Mouse (Mus musculus) neural tube, embryonic 13.5 days (tissue): ENCODE results near the gene Flcn. TPM values are rescaled to one million over a fixed set of nuclear protein-coding genes. Genes with fewer than 3 reads are reported as not detected.

Source experiments
- ATAC-seq: fragments of 200-750 bp; cut with Nextera tagmentation; 2 replicates; pipeline ENCODE4 v1.8.0; 2017; ENCODE audit warnings: low read depth, mild to moderate bottlenecking, moderate TSS enrichment, moderate library complexity
- H3K27ac ChIP-seq: fragments of 300-500 bp; sonication (generic); replicated peaks from 2 replicates; pipeline ENCODE4 v1.5.1; 2015; ENCODE audit warnings: moderate library complexity, mild to moderate bottlenecking, inconsistent platforms
- H3K27me3 ChIP-seq: fragments of 300-500 bp; sonication (generic); 2 replicates; pipeline ENCODE4 v1.6.1; 2015; ENCODE audit warnings: mild to moderate bottlenecking, inconsistent platforms
- H3K36me3 ChIP-seq: fragments of 300-500 bp; sonication (generic); 2 replicates; pipeline ENCODE4 v1.6.1; 2015; ENCODE audit warnings: mild to moderate bottlenecking, inconsistent platforms
- H3K4me1 ChIP-seq: fragments of 300-500 bp; sonication (generic); replicated peaks from 2 replicates; pipeline ENCODE4 v1.6.1; 2015; ENCODE audit warnings: inconsistent platforms
- H3K4me2 ChIP-seq: fragments of 300-500 bp; sonication (generic); 2 replicates; pipeline ENCODE4 v1.6.1; 2015; ENCODE audit warnings: inconsistent platforms, mild to moderate bottlenecking, moderate library complexity
- H3K4me3 ChIP-seq: fragments of 300-500 bp; sonication (generic); 2 replicates; pipeline ENCODE4 v1.5.1; 2015; ENCODE audit warnings: mild to moderate bottlenecking, inconsistent platforms
- H3K9ac ChIP-seq: fragments of 300-500 bp; sonication (generic); 2 replicates; pipeline ENCODE4 v1.6.1; 2015; ENCODE audit warnings: moderate library complexity, mild to moderate bottlenecking, inconsistent platforms
- H3K9me3 ChIP-seq: fragments of 300-500 bp; sonication (generic); 2 replicates; pipeline ENCODE4 v1.6.1; 2016; ENCODE audit warnings: inconsistent platforms
- WGBS: fragments of 180-500 bp; shearing (Covaris S2); methylation state at CpG from one replicate; pipeline ENCODE4 v1.1.7; 2015; 5-methylcytosine and 5-hydroxymethylcytosine counted together
- polyA plus RNA-seq: library from polyadenylated mRNA; unstranded; fragments of >200 nt; fragmentation: Nextera tagmentation; extraction: Ambion mirVana; gene quantifications from 2 replicates; pipeline ENCODE4 v1.2.1, GENCODE M21; 2015

Flcn gene
- polyA plus RNA-seq, 1 experiment from 2014 or later, result 35.0 TPM

DNA sequence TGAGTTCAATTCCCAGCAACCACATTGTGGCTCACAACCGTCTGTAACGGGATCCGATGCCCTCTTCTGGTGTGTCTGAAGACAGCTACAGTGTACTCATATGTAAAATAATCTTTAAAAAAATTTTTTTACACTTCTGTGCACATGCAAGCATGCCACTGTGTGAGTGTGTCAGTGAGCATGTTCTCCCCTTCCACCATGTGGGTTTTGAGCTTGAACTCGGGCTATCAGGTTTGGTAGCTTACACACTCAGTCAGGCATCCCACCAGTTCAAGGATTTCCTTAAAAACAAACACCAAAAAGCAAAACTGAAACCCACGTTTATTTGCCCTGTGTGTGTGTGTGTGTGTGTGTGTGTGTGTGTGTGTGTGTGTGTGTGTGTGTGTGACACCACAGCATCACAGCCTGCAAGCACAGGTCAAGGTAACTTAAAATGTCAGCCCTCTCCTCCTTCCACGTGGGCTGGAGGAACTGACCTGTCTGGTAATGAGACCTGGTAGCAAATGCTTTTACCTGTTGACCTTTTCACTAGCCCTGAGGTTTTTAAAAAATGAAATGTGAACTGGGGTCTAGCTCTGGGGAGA is 5.8 kb upstream of the Flcn start:
- no peak for ATAC-seq
- WGBS, result 91% methylated on average over 6 of the region's 6 CpGs
- H3K27ac ChIP-seq, result no peak overlapping the region
- H3K9me3 ChIP-seq, result no peaks in the 10 kb centered on the region
- H3K27me3 ChIP-seq, result no peaks in the 10 kb centered on the region
- no peak overlapping the region for H3K4me2 ChIP-seq
- H3K9ac ChIP-seq, result no peak overlapping the region
- H3K4me1 ChIP-seq, result peaks cover 4% of the 10 kb centered on the region; the same call in 1 of the 2 replicates
- no peak overlapping the region for H3K4me3 ChIP-seq
- H3K36me3 ChIP-seq, result peaks cover 52% of the 10 kb centered on the region

DNA sequence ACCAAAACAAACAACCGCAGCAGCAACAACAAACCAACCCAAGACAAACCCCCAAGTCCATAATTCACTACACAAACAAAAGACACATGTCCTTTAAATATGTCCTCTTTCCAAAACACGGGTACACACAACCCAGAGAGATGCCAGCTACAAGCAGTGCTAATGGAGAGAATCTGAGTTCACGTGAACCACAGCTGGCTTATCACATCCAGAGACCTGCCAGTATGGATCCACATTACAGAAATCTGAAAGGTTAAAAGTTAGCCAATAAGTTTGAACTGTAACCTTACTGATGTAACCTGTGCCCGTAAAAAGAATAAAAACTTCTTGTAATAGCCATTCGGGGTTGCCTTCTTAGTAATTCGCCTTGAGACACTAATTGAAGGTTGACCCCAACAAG is 5.1 kb upstream of the Flcn start:
- Histone ChIP-seq H3K36me3 (peaks cover 46% of the 10 kb centered on the region), H3K4me3 (no peak overlapping the region), H3K4me2 (no peak overlapping the region), H3K9me3 (no peaks in the 10 kb centered on the region), H3K27ac (no peak overlapping the region), H3K9ac (no peak overlapping the region), H3K27me3 (no peaks in the 10 kb centered on the region), H3K4me1 (peaks cover 5% of the 10 kb centered on the region; the same call in 1 of the 2 replicates)
- 88% methylated on average over 6 of the region's 6 CpGs for WGBS
- no peak for ATAC-seq

DNA sequence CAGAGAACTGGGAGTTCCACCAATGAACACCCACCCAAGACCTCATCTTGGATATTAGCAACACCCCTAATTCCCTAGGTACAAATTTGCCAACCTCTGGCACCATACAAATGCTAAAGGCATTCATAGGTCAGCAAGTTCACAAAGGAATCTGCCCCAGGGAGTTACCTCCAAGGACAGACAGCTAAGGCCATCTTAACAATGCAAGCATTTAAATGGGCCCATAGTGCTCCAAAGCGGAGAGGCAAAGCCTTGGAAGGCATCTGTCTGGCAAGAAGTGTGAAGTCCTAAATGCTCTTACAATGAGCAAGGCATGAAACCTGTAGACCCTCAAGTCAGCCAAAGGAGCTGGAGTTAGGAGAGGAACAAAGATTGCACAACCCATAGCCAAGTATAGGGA is 4.5 kb upstream of the Flcn start:
- Histone ChIP-seq H3K36me3 (peaks cover 40% of the 10 kb centered on the region), H3K4me1 (peaks cover 5% of the 10 kb centered on the region; the same call in 1 of the 2 replicates), H3K4me2 (no peak overlapping the region), H3K27me3 (no peaks in the 10 kb centered on the region), H3K9me3 (no peaks in the 10 kb centered on the region), H3K27ac (no peak overlapping the region), H3K9ac (no peak overlapping the region), H3K4me3 (no peak overlapping the region)
- WGBS, result 70% methylated on average over 1 of the region's 1 CpGs
- ATAC-seq, result no peak

DNA sequence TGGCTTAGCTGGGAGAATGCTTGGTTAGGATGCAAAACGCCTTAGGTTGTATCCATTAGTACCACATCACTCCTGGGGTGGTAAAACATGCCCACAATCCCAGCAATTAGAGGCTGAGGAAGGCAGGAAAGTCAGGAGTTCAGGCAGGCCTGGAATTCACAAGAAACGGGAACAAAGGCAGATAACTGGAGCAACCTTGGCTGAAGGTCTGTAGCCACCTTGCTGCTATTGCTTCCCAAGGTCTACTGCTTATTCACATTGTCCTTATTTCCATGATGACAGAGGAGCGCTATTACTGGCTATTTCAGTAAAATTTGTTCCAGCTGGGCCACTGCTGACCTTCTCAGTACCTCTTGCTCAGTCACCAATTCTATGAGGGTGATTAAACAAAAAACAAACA is 3.5 kb upstream of the Flcn start:
- no peak overlapping the region for H3K4me2 ChIP-seq

DNA sequence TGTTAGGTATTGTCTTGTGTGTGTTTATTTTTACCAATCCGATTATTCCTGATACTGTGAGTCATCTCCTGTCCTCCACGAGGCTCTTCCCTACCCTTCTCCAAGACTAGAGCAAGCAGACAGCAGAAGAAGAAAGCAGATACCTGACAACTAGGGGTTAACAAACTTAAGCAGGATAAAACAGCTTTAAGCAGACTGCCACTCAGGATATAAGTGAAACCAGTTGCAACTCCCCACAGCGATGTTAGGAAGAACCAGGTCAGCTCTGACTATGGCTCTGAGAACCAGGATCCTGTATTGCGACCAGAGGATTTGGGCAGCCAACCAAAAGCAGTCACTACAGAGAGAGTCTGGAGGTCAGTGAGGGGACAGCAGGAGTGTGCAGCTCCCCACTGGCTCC is 1.4 kb upstream of the Flcn start:
- Histone ChIP-seq H3K9ac (no peak overlapping the region; the same call in 1 of the 2 replicates), H3K27me3 (no peaks in the 10 kb centered on the region), H3K27ac (no peak overlapping the region), H3K4me1 (peaks cover 20% of the 10 kb centered on the region), H3K36me3 (peaks cover 27% of the 10 kb centered on the region), H3K9me3 (no peaks in the 10 kb centered on the region), H3K4me2 (no peak overlapping the region), H3K4me3 (no peak overlapping the region)
- no peak for ATAC-seq
- 78% methylated on average over 4 of the region's 4 CpGs for WGBS

More for the DNA sequence above, 3.5 kb upstream of the Flcn start:
- Histone ChIP-seq H3K27me3 (no peaks in the 10 kb centered on the region), H3K4me3 (no peak overlapping the region), H3K27ac (no peak overlapping the region), H3K4me1 (peaks cover 15% of the 10 kb centered on the region), H3K9me3 (no peaks in the 10 kb centered on the region), H3K36me3 (peaks cover 30% of the 10 kb centered on the region), H3K9ac (no peak overlapping the region)
- WGBS, result 64% methylated on average over 3 of the region's 3 CpGs
- ATAC-seq, result no peak

DNA sequence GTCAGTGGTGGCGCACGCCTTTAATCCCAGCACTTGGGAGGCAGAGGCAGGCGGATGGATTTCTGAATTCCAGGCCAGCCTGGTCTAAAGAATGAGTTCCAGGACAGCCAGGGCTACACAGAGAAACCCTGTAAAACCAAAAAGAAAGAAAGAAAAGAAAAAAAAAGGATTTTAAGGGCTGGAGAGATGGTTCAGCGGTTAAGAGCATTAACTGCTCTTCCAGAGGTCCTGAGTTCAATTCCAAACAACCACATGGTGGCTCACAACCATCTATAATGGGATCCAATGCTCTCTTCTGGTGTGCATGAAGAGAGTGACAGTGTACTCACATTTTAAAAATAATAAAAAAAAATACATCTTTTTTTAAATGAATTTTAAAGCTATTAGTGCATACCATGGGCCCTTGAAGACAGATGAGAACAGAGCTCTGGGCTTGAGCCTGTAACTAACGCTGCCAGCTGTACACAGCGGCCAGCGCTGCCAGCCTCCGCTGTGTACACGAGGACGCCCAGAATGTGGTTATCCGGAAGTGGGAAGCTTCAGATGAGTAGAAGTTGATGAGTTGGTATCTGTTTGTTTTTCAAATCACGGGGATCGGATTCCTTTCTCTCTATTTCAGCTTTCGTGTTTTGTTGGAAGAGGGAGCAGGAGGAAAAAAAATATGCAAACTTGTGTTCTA is 803 bp upstream of the Flcn start:
- no peaks in the 10 kb centered on the region for H3K9me3 ChIP-seq
- peak; percentile 3; the same call in 1 of the 2 replicates for ATAC-seq

DNA sequence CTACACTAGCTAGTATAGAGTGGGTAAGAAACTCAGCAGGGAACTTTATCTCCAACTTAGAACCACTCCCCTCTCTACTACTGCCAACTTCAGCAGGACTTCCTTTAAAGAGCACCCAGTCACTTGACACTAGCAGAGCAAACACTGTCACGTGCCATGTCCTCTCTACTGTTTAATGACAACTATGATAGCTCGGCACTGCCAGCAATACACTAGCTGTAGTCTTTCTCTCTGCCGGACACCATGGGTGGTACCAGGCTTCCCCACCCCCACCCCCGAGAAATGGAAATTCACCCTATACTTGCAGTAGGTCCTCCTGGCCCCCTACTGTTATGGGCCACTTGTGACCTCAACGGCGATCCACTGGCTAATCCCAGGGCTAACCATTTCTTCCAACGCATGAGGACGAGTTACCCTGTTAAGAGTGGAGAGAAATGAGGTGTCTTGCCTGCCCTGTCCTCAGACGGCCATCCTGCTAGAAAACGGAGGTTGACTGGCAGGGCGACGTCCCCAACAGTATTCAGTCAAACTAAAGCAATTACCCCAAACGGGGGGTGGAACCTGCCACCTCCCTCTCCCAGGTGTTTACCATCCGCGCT is 646 bp downstream of the Flcn start:
- Histone ChIP-seq H3K36me3 (peaks cover 37% of the 10 kb centered on the region), H3K27ac (peak overlapping the region; percentile 98), H3K9me3 (no peaks in the 10 kb centered on the region), H3K4me3 (peak overlapping the region; percentile 63), H3K4me1 (peaks cover 20% of the 10 kb centered on the region), H3K9ac (peak overlapping the region; percentile 88), H3K4me2 (peak overlapping the region; percentile 84), H3K27me3 (no peaks in the 10 kb centered on the region)
- peak; percentile 6 for ATAC-seq
- WGBS, result under 1% methylated on average over 15 of the region's 15 CpGs

More for the DNA sequence above, 803 bp upstream of the Flcn start:
- 66% methylated on average over 14 of the region's 14 CpGs for WGBS
- Histone ChIP-seq H3K36me3 (peaks cover 27% of the 10 kb centered on the region), H3K27ac (peak overlapping the region; percentile 98), H3K4me2 (peak overlapping the region; percentile 84), H3K4me3 (peak overlapping the region; percentile 63), H3K27me3 (no peaks in the 10 kb centered on the region), H3K9ac (peak overlapping the region; percentile 88), H3K4me1 (peaks cover 20% of the 10 kb centered on the region)

DNA sequence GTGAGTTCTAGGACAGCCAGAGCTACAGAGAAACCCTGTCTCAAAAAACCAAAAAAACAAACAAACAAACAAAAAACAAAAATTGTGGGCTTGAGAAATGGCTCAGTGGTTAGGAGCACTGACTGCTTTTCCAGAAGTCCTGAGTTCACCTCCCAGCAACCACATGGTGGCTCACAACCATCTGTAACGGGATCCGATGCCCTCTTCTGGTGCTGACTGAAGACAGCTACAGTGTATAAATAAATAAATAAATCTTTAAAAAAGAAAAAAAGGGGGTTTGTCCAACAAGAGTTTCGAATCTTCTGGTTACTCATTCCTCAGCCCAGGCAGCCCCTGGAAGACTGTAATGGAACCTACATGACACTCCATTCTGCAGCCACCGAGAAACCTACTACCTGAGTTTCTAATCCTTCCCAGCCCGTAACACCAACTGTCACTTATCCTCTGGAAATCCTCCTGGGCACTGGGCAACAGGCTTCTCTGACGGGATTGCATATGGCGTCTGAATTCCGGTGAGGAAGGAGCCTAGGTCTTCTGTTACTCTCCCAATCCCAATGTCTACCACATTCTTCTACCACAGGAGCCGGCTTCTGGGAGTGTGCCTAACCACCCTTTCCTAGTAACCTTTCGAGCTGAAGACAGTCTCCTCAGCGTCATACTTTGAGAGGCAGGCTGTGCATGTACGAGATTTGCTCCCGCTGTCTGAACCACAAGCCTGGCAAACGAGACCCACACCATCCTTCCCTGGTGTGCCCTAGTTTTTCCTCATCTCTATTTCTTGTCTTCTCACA is 1.5 kb downstream of the Flcn start:
- H3K4me2 ChIP-seq, result peak overlapping the region; percentile 84
- H3K4me3 ChIP-seq, result peak overlapping the region; percentile 63
- H3K27ac ChIP-seq, result no peak overlapping the region
- 71% methylated on average over 14 of the region's 14 CpGs for WGBS
- no peaks in the 10 kb centered on the region for H3K27me3 ChIP-seq
- H3K36me3 ChIP-seq, result peaks cover 45% of the 10 kb centered on the region
- H3K9me3 ChIP-seq, result no peaks in the 10 kb centered on the region
- no peak for ATAC-seq
- peaks cover 20% of the 10 kb centered on the region for H3K4me1 ChIP-seq
- peak overlapping the region; percentile 88 for H3K9ac ChIP-seq

DNA sequence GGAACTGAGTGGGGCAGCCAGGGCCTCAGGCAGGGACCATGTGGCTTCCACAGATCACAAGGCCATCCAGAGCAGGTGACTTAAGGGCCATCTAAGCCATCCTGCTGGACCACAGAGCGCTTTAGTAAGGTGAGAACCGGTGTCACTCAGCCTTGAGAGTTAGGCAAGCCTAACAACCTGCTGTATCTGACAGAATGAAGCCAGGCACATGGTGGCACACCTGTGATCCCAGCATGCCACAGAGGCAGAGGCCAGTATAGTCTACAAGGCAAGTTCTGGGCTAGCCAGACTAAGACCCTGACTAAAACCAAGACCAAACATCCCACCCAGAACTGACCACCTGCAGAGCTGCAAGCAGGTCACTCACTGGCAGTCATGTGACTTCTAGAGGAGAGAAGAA is 4.2 kb downstream of the Flcn start:
- Histone ChIP-seq H3K9me3 (no peaks in the 10 kb centered on the region), H3K36me3 (peaks cover 72% of the 10 kb centered on the region), H3K4me1 (peaks cover 17% of the 10 kb centered on the region), H3K4me2 (no peak overlapping the region), H3K27ac (no peak overlapping the region), H3K4me3 (no peak overlapping the region), H3K9ac (no peak overlapping the region), H3K27me3 (no peaks in the 10 kb centered on the region)
- 92% methylated on average over 2 of the region's 2 CpGs for WGBS
- ATAC-seq, result no peak

DNA sequence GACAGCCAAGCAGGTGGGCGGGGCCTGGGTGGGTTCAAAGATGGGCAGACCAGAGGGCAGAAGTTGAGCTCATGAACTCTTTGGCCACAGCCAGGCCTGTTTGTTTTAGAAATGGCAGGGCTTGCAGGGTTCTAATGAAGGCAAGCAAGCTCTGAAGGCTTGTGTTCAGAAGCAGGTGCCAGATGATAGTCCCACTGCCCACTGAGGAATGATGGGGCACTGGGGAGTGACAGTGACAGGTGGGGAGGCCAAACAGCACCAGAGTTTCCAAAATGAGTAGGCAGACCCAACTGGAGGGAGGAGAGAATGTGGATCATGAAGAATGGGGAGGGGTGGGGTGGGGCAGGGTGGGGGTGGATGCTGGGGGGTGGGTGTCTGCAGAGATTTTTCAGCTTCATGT is 4.6 kb downstream of the Flcn start:
- Histone ChIP-seq H3K36me3 (peaks cover 76% of the 10 kb centered on the region), H3K9ac (no peak overlapping the region)

DNA sequence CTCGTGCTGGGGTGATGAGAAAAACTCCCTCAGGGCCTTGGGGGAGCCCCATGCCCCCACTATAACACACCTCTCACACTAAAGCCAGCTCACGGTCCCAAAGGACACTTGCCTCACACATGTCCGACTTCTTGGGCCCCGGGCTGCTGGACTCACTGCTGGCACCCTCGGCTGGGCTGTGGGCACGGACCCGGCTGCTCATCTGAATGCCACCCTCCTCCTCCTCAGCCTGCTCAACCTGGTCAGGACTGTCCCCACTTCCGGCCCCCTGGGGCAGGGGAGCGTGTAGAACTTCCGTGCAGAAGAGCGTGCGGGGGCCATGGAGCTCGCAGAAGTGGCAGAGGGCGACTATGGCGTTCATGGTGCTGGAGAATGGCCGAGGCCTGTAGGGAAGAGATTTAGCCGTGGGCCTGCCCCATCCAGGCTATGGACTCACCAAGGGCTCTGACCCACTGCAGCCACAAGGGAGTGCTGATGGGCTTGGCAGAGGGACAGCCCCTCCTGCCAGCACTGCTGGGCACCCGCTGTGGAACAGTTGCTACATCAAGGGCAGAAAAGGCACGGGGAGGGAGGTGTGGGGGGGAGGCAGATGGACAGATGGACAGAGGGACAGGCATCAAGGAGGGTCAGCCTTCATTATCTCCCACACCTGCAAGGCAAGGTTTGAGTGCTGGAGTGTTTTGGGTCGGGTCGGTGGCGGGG is 5.3 kb downstream of the Flcn start:
- ATAC-seq, result no peak
- Histone ChIP-seq H3K9me3 (no peaks in the 10 kb centered on the region), H3K4me2 (no peak overlapping the region), H3K36me3 (peaks cover 83% of the 10 kb centered on the region), H3K9ac (no peak overlapping the region), H3K4me3 (no peak overlapping the region), H3K27me3 (no peaks in the 10 kb centered on the region), H3K4me1 (peaks cover 15% of the 10 kb centered on the region), H3K27ac (no peak overlapping the region)
- 96% methylated on average over 22 of the region's 22 CpGs for WGBS

More for the DNA sequence above, 4.6 kb downstream of the Flcn start:
- peaks cover 15% of the 10 kb centered on the region for H3K4me1 ChIP-seq
- no peak overlapping the region for H3K4me2 ChIP-seq
- no peaks in the 10 kb centered on the region for H3K9me3 ChIP-seq
- 93% methylated on average over 1 of the region's 1 CpGs for WGBS
- H3K27ac ChIP-seq, result no peak overlapping the region
- H3K27me3 ChIP-seq, result no peaks in the 10 kb centered on the region
- ATAC-seq, result no peak
- H3K4me3 ChIP-seq, result no peak overlapping the region
